Mouse (Mus musculus) 416B (cell line): ENCODE results near the gene Tnni3k.

Source experiments
- DNase-seq: peaks from one replicate; pipeline ENCODE4 v3.0.0; 2011; ENCODE audit warnings: low read depth

Tnni3k gene

GRCm38 (mm10) chr3:154761108-154761507, 294.1 kb downstream of the Tnni3k start:
- no peak for DNase-seq

DNA sequence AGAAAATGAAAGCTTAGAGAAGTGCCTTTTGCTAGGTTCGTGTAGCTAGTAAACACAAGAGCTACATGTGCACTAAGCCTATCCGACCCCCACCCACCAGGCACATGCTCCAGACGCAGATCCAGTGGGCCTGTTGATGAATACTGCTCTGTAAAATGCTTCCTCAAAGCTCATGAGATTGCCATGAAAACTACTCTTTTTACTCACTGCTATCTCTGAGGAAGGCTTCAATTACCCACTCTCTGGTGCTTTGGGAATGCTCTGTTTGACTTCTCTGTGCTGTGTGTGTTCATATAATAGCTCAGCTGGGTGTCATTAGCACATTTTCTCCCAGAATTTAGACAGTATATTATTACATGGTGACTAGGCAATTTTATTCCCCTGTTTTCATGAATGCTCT, 297.1 kb downstream of the Tnni3k start:
- DNase-seq: no peak

- DNase-seq: peak; percentile 30
These were observed 300.0 kb downstream of the Tnni3k start for GRCm38 (mm10) chr3:154755225-154755624.

DNA sequence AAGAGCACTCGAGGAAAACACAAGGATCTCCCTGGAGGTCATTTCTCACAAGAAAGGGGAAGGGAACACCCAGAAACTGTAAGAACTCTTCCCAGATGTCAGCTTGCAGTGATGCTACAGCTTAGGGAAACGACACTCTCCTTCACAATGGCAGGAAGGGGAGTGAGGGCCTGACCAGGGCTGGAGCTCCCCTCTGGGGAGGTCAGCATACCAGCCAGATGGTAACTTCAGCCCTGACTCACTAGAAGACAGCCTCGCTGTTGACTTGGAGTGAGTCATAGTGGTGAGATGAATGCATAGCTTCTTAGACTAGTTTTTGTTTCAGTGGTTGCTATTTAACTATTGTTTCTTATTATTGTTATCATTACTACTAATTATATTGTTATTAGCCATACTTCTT, 300.7 kb downstream of the Tnni3k start:
- DNase-seq: peak; percentile 50

DNA sequence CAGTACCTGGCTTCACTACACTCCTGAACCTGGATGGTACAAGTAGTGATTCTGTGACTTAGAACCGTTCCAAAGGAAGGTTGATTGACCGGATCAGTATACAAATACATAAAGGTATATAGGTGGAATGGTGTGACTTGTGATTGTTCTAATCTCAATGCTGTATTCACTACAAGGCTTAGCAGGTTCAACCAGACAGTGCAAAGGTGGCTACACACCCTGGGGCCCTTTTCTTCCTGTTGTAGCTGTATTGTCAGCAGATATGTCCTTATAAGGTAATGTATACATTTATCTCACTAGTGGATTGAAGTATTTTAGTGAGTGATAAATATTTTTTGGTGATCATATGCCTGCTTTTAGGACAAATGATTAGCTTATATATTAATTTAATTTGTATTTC, 310.9 kb downstream of the Tnni3k start:
- no peak for DNase-seq

DNA sequence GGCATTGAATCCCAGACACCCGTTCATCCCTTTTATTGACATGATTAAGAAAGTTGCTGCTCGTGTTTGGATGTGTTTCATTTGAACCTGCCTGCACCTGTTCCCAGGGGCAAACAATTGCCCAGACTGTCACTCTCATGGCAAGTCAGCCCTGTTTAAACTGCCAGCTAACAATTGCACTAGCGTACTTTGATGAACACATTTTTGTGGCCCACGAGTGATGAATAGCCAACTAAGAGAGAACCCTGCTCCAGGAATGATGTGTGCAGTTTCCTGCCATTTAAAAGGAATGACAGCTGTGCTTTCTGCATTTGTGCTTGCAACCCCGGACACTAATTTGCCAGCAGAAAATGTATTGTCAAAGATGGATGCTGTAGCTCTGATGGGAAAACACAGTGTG, 312.3 kb downstream of the Tnni3k start:
- no peak for DNase-seq

GRCm38 (mm10) chr3:154741496-154741895, 313.7 kb downstream of the Tnni3k start:
- no peak for DNase-seq
